Mouse (Mus musculus) ZHBTc4 (cell line): ENCODE results near the gene I0C0044D17Rik.
A peak's percentile ranks its signal among the peaks of the same experiment; 100 is the strongest.
"Not testable (repeated sequence)": the region's sequence is repeated elsewhere in the genome, so short reads cannot be mapped to it uniquely, and the experiment has no call there.

Experiments
- DNase-seq: peaks from one replicate; pipeline ENCODE4 v3.0.0-alpha.2; 2011; ENCODE audit warnings: low read depth, low spot score

The I0C0044D17Rik gene

DNA sequence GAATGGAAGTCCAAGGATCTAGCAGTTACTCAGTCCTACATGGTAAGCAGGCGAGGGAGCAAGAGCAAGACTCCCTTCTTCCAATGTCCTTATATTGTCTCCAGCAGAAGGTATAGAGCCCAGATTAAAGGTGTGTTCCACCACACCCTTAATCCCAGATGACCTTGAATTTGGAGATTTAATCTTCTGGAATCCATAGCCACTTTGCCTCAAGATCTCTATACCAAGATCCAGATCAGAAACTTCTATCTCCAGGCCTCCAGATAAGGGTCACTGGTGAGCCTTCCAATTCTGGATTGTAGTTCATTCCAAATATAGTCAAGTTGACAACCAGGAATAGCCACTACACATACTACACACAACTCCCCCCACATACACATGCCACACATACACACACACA lies at the start of gene I0C0044D17Rik:
Gene I0C0044D17Rik, minus strand, starts transcription at position 101 of the 400 bp plus-strand sequence.
- not testable (repeated sequence) for DNase-seq

DNA sequence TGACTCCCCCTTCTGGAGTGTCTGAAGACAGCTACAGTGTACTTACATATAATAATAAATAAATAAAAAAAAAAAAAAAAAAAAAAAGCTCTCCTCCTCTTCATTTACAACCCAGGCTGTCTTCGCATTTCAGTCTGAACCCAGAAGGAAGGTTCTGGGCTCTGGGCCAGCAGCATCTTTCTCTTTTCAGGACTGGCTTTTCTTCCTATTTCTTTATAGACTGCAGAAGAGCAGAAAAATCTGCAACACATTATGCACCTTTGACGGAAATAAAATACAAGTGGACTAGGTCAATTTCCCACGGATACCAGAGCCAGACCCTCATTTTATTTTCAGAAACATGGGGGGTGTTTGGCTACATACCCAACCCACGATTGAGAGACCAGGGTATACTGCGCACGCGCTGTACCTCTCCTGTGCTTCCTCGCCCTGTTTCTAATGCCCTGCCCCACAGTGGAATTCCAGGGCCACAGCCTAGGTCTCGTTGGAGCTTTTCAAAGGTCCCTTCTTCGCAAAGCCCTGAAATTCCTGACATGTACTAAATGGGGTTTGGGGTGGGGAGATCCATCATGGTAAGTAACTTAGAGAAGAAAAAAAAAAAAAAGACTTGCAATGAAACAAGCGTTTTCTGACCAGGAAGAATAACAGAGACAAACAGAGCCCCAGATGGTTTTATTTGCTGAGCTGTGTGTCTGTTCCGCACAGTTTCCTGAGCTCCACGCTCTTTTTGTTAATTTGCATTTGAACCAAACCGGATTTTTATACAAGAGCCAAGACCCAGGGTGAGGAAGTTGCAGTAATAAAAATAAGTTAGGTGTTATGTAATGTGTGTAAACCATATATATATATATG lies 42.0 kb upstream of the I0C0044D17Rik start:
- DNase-seq: peak; percentile 91

- peak; percentile 64 for DNase-seq
These were observed 40.9 kb upstream of the I0C0044D17Rik start for GRCm38 (mm10) chr4:98864546-98864945.

DNA sequence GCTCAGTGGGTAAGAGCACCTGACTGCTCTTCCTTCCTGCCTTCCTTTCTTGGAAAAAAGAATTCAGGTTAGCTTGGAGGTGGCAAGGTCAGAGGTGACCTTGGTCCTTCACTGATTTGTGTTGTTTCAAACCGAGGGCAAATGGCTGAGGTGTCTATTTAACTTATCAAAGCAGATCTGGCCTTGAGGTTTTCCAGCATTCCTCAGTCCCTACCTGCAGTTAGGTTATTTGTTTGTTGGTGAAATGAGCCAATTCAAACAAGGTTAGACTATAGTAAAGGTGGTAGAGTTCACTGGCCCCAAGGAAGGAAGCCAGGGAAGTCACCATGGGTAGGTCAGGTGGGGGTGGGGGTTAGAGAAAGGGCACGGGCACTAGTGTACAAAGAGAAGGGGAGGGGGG lies 40.5 kb upstream of the I0C0044D17Rik start:
- DNase-seq: peak; percentile 87

GRCm38 (mm10) chr4:98863451-98863850 lies 39.8 kb upstream of the I0C0044D17Rik start:
- peak; percentile 74 for DNase-seq

DNA sequence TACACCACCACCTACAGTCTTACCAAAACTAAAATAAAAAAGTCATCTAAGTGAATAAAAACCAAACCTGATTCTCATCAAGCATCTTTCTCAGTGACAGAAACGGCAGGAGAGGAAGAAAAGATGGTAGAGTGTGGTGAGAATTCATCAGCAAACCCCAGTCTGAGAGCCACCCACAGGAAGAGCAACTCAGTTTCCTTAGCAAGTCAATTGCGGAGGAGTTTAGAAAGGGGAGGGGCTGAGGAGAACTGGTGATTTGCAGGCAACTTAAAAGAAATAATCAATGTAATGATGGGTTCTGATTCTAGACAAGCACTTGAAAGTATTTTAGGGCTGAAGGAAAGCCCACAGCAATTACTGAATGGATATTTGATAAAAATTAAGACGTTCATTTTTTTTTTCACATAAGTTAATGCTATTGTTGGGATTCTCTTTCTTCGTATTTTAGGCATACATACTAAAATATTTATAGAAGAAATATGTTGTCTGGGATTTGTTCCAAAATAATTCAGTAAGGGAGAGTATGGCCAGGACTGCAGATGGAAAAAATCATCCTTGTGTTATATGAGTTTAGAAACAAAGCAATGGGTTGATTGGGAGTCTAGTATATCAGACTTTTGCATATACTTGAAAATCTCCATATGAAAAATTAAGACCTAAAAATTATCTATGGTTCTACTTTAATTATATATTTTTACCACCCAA lies 34.7 kb upstream of the I0C0044D17Rik start:
- DNase-seq: no peak

GRCm38 (mm10) chr4:98857037-98857648 lies 33.5 kb upstream of the I0C0044D17Rik start:
- DNase-seq: peak; percentile 49

- DNase-seq: no peak
These were observed 30.3 kb upstream of the I0C0044D17Rik start for GRCm38 (mm10) chr4:98853926-98854325.

DNA sequence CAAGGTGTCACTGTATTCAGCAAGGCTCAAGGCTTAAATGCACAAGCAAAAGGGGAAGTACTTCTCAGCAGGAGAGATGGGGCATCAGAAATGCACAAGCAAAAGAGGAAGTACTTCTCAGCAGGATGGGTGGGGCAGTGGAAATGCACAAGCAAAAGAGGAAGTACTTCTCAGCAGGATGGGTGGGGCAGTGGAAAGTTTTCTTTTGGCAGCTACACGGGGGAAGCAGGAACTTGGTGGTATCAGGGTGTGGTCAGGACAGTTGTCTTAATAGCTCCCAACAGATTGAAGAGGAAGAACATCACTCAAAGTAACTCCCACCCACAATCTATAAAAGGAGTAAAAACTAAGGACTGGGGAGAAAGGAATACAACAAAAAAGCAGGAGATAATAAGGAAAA lies 26.8 kb upstream of the I0C0044D17Rik start:
- DNase-seq: peak; percentile 39

DNA sequence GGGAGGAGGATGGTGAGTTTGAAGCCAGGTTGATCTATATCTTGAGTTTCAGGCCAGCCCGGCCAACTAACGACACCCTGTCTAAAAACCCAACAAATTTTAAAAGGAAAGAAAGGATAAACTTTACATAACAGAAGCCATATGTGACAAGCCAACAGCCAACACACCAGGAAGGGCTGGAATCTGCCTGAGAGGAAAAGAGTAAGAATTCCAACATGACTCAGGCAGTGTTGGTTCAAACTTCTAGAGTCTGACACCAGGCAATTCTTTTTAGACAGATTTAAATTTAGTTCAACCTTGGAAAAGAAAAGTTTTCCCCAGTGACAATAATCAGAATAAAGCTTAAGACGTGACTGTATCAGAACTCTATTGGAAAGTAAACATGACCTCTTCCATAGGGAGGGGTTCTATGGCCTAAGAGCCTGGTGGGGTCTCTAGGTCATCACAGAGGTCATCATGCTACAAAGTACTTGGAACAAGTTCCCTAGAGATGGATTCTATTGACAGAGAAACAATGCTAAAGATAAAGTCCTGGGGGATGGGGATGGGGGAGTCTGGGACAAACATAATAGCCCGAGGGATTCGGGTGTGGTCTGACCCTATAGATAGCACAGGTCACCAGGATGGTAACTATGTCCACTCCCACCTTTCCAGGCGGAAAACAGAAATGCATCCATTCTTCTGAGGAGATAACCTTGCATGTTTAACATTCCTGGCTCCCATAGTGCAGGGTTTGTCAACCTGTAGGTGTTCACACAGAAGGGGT lies 23.7 kb upstream of the I0C0044D17Rik start:
- DNase-seq: peak; percentile 94

- peak; percentile 92 for DNase-seq
These were observed 22.8 kb upstream of the I0C0044D17Rik start for GRCm38 (mm10) chr4:98846396-98846795.

DNA sequence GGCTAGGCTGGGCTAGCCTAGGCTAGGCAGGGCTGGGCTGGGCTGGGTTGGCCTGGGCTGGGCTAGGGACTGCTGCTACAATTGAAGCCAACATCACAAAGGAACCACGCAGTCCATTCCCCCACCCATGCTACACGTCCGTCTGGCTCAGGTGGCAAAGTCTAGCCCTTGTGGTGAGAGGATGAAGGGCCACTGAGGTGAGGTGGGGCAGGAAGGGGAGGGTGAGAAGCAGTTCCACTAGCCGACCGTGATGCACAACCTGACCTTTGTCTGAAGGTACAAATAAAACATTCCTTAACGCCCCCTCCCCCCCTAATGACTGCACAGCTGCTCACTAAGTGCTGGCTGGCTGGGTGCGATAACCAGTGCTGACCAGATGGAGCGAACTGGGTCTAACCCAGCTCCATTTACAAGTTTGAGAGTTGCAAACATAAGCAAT lies 22.1 kb upstream of the I0C0044D17Rik start:
- peak; percentile 98 for DNase-seq

- peak; percentile 77 for DNase-seq
These were observed 21.6 kb upstream of the I0C0044D17Rik start for GRCm38 (mm10) chr4:98845201-98845600.

GRCm38 (mm10) chr4:98843906-98844597 lies 20.4 kb upstream of the I0C0044D17Rik start:
- DNase-seq: peak; percentile 55

- DNase-seq: peak; percentile 86
These were observed 17.6 kb upstream of the I0C0044D17Rik start for GRCm38 (mm10) chr4:98841251-98841650.

- DNase-seq: peak; percentile 74
These were observed 16.9 kb upstream of the I0C0044D17Rik start for GRCm38 (mm10) chr4:98840526-98840925.

GRCm38 (mm10) chr4:98838913-98839312 lies 15.3 kb upstream of the I0C0044D17Rik start:
- no peak for DNase-seq

DNA sequence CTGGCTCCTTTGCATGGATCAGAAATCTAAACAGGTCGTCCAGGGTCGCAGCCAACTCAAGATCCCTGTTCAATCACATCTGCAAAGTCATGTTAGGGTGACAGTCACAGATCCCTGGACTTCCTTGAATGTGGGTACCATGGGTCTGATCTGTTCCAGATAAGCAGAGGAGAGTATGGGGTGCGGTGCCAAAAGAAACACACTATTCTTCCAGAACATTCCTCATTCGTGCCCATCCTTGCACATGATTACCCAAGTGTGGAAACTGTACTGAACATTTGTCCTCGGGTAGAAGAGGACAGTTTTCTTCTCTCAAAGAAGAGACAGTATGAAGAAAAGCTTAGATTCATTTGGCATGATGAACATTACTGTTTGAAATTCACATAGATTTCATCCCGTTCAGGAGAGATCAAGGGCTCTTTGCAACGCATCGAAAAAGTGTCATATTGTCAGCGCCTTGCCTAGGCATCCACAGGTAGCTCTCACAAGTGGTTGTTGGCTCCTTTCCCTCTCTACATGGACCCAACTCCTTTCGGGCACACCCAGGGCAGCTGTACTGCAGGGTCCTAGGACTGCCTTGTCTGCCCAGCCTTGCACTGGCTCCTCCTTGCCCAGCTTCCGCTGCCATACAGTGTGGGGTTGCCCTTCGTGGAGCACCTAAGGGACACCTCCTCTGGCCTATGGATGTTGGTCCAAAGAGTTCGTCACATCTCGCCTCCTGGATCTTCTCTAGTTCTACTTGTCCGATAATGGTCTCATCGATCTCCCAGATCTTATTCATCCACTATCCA lies 14.3 kb upstream of the I0C0044D17Rik start:
- no peak for DNase-seq

GRCm38 (mm10) chr4:98836519-98836918 lies 12.9 kb upstream of the I0C0044D17Rik start:
- no peak for DNase-seq

- no peak for DNase-seq
These were observed 11.1 kb upstream of the I0C0044D17Rik start for GRCm38 (mm10) chr4:98834782-98835181.
